Comparison of ENCODE assay signal across 12 mouse cellular contexts in genomic region chr9:45432639-45433038, GRCm38 (mm10). TPM values are rescaled to one million over a fixed set of nuclear protein-coding genes. Genes with fewer than 3 reads are reported as not detected.
DNase-seq lines count a peak whose midpoint lies in the region; ATAC-seq and TF ChIP-seq lines count a peak whose summit lies in the region.
"Had no signal": no experiment of that assay in that cellular context is flagged by ENCODE, and none has a peak within 500 bp of the region (broad histone marks: within the 10 kb centered on the region; RNA-seq: fewer than 3 reads in every experiment).

No protein-coding gene starts in this region.

- H3K9ac ChIP-seq in ES-Bruce4 (ENCODE audit: low read depth, poor library complexity, severe bottlenecking): peak overlapping the region; percentile 61
- H3K9ac ChIP-seq in midbrain, postnatal 0 days (replicated peaks; ENCODE audit: low read length, poor library complexity, severe bottlenecking): peak overlapping the region; percentile 76
- H3K9ac ChIP-seq: heart, embryonic 13.5 days; liver, embryonic 14.5 days had no signal

- H3K9me3 ChIP-seq in ES-Bruce4 (replicated peaks; ENCODE audit: control insufficient read depth, insufficient read depth, low read length, poor library complexity, severe bottlenecking): no peaks in the 10 kb centered on the region
- no peaks in the 10 kb centered on the region for H3K9me3 ChIP-seq in midbrain, postnatal 0 days (ENCODE audit: low read length)
- H3K9me3 ChIP-seq: heart, embryonic 13.5 days had no signal

- no peak for TF ChIP-seq POLR2A in ES-Bruce4 (IDR thresholded peaks at IDR 0.05; ENCODE audit: insufficient read depth, low read length)

- peak; percentile 61 to 63 for DNase-seq in cerebellum, postnatal 10 days
- no peak for DNase-seq in cerebellum, adult 9-10 months
- DNase-seq in layer of hippocampus, adult 2 months (ENCODE audit: low spot score in 2 of 2): peak; percentile 60 to 87
- peak; percentile 55 for DNase-seq in midbrain, postnatal 0 days (ENCODE audit: low spot score)
- DNase-seq in heart, adult 18-20 months: no peak
- no peak for DNase-seq in heart, adult 11 months
- DNase-seq in kidney, adult 8-10 months: no peak
- DNase-seq: adrenal gland, postnatal 25 days had no signal

- TF ChIP-seq CTCF in ES-Bruce4 (IDR thresholded peaks at IDR 0.05; ENCODE audit: low read depth, low read length): no peak
- no peak for TF ChIP-seq CTCF in layer of hippocampus, adult 2 months (conservative IDR thresholded peaks at IDR 0.05)
- TF ChIP-seq CTCF in midbrain, postnatal 0 days (IDR thresholded peaks at IDR 0.05): no peak

- H3K36me3 ChIP-seq in ES-Bruce4 (ENCODE audit: control insufficient read depth, insufficient read depth, low read length, poor library complexity, severe bottlenecking): no peaks in the 10 kb centered on the region
- no peaks in the 10 kb centered on the region for H3K36me3 ChIP-seq in midbrain, postnatal 0 days (ENCODE audit: insufficient read depth, low read length)
- H3K36me3 ChIP-seq: heart, embryonic 13.5 days had no signal

- ATAC-seq in midbrain, postnatal 0 days (ENCODE audit: low FRiP score): no peak

- peak overlapping the region; percentile 54 for H3K4me3 ChIP-seq in ES-Bruce4 (ENCODE audit: low read depth, low read length)
- peak overlapping the region; percentile 90 for H3K4me3 ChIP-seq in layer of hippocampus, adult 2 months
- H3K4me3 ChIP-seq in midbrain, postnatal 0 days (ENCODE audit: low read depth, low read length): peak overlapping the region; percentile 77
- H3K4me3 ChIP-seq: heart, embryonic 13.5 days had no signal

- no peak for TF ChIP-seq EP300 in ES-Bruce4 (IDR thresholded peaks at IDR 0.05; ENCODE audit: insufficient read depth, low read depth, low read length)

- WGBS in midbrain, postnatal 0 days: 36% methylated on average over 12 of the region's 12 CpGs

- peaks cover 16% of the 10 kb centered on the region for H3K27me3 ChIP-seq in ES-Bruce4 (ENCODE audit: control insufficient read depth, insufficient read depth, low read length, poor library complexity, severe bottlenecking)
- H3K27me3 ChIP-seq in midbrain, postnatal 0 days (ENCODE audit: insufficient read depth, low read length): 0 out of 2 replicates have a peak, but pooled peaks cover 2% of the 10 kb centered on the region

- no peak overlapping the region for H3K27ac ChIP-seq in ES-Bruce4 (ENCODE audit: insufficient read depth, low read length)
- peak overlapping the region; percentile 95 for H3K27ac ChIP-seq in layer of hippocampus, adult 2 months
- H3K27ac ChIP-seq in midbrain, postnatal 0 days (ENCODE audit: low read depth, low read length): peak overlapping the region; percentile 76
- H3K27ac ChIP-seq: heart, embryonic 13.5 days; liver, embryonic 14.5 days had no signal

- H3K4me1 ChIP-seq in ES-Bruce4 (ENCODE audit: control insufficient read depth, insufficient read depth, low read length): no peaks in the 10 kb centered on the region
- H3K4me1 ChIP-seq in midbrain, postnatal 0 days (ENCODE audit: insufficient read depth, low read length): peaks cover 14% of the 10 kb centered on the region; the same call in 1 of the 2 replicates

- H3K4me2 ChIP-seq in midbrain, postnatal 0 days (ENCODE audit: low read depth, low read length, poor library complexity, severe bottlenecking): peak overlapping the region; percentile 87
- H3K4me2 ChIP-seq: heart, embryonic 13.5 days had no signal

RNA-seq across cellular contexts. Expression of gene Dscaml1, which starts 6.2 kb away (rescaled TPM):
- polyA plus RNA-seq in ES-Bruce4 (2011; ENCODE audit: insufficient read depth, insufficient read length, low read depth, missing spikeins): 3.8 and 4.0 TPM in 2 replicates
- total RNA-seq in layer of hippocampus, adult 2 months (2021): 100 to 1,000 TPM in 1 of 2 experiments, 10 to 100 TPM in 1; 95.8 to 102 TPM
- total RNA-seq in midbrain, postnatal 0 days (2014; rRNA removed): 39.1 and 42.1 TPM in 2 replicates
- 14.4 and 14.6 TPM in 2 replicates for polyA plus RNA-seq in midbrain, postnatal 0 days (2015; fragmentation: Nextera tagmentation; extraction: Ambion mirVana)
- total RNA-seq in heart, adult 18-20 months (2021): under 1 TPM in 1 of 2 experiments, not detected in 1; 0.28 TPM
- total RNA-seq: common myeloid progenitor, adult 5-6 weeks had no signal
- polyA plus RNA-seq: liver, embryonic 14.5 days had no signal

RNA-seq across cellular contexts. Expression of gene Fxyd2, which starts 33.2 kb away (rescaled TPM):
- polyA plus RNA-seq in ES-Bruce4 (2011; ENCODE audit: insufficient read depth, insufficient read length, low read depth, missing spikeins): not detected in 2 replicates
- total RNA-seq in layer of hippocampus, adult 2 months (2021): 10 to 100 TPM; 10.2 to 10.9 TPM
- 36.9 and 40.8 TPM in 2 replicates for total RNA-seq in midbrain, postnatal 0 days (2014; rRNA removed)
- polyA plus RNA-seq in midbrain, postnatal 0 days (2015; fragmentation: Nextera tagmentation; extraction: Ambion mirVana): 21.0 and 27.4 TPM in 2 replicates
- total RNA-seq in heart, adult 18-20 months (2021): 1 to 10 TPM; 2.6 to 7.9 TPM

Comparison
In these comparisons a context has a peak if more than half of its experiments do, and no peak if none do; other contexts are left out.
1. DNase-seq: peak in cerebellum, postnatal 10 days (2 of 2), layer of hippocampus, adult 2 months (2 of 2) and midbrain, postnatal 0 days (single experiment); none in cerebellum, adult 9-10 months (single experiment), heart, adult 18-20 months (0 of 2), heart, adult 11 months (single experiment) and kidney, adult 8-10 months (0 of 2).
2. RNA of gene Dscaml1, which starts 6.2 kb away (total RNA-seq): 95.8 to 102 TPM in layer of hippocampus, adult 2 months and 39.1 to 42.1 TPM in midbrain, postnatal 0 days; 0.28 TPM in heart, adult 18-20 months; every median in the first group is over 10 times any median in the second.
3. Peak in every context shown above with its lines, with median percentiles within 50 percentile points of each other: H3K4me3 ChIP-seq.